Mouse (Mus musculus): ENCODE measurements at regions not wholly inside any gene's neighbourhood (a gene's known extent, or its start where the extent isn't known, plus 50 kb on each side); places are given as distances from the start of the nearest gene placed in this dataset.

GRCm38 (mm10) chr5:90690746-90691145 is 50.3 kb upstream of the Rassf6 start:
- H3K4me3 ChIP-seq (ENCODE audit: control insufficient read depth in 1 of 2, insufficient read depth in 1 of 2, low read depth in 2 of 2, low read length in 2 of 2), result no peak overlapping the region
- 0 out of 4 replicates have a peak, but pooled peaks cover 0 to 2% of the 10 kb centered on the region in 2 experiments for H3K4me1 ChIP-seq (ENCODE audit: control insufficient read depth in 1 of 2, insufficient read depth in 2 of 2, low read length in 2 of 2)
- DNase-seq (ENCODE audit: low read depth, low spot score), result no peak
- no peaks in the 10 kb centered on the region for H3K79me2 ChIP-seq (ENCODE audit: control insufficient read depth, insufficient read depth, low read length, poor library complexity)
- H3K9ac ChIP-seq (ENCODE audit: control insufficient read depth, low read depth, low read length, poor library complexity, severe bottlenecking), result no peak overlapping the region
- H3K36me3 ChIP-seq (ENCODE audit: control insufficient read depth in 1 of 2, insufficient read depth in 2 of 2, low read length in 2 of 2), result peaks cover 0 to 3% of the 10 kb centered on the region in 2 experiments; a peak in 2 of 4 replicates
- no peak for TF ChIP-seq JUND (IDR thresholded peaks at IDR 0.05; ENCODE audit: low read depth, low read length)
- no peak for TF ChIP-seq POLR2A (IDR thresholded peaks at IDR 0.05; ENCODE audit: control insufficient read depth in 1 of 2, insufficient read depth in 1 of 2, low read depth in 1 of 2, low read length in 2 of 2, poor library complexity in 1 of 2)
- TF ChIP-seq KAT2A (conservative IDR thresholded peaks at IDR 0.05; ENCODE audit: low read depth, low read length), result no peak
- TF ChIP-seq CTCF (IDR thresholded peaks at IDR 0.05 in 2 of 3, conservative IDR thresholded peaks at IDR 0.05 in 1 of 3; ENCODE audit: control insufficient read depth in 1 of 3, insufficient read depth in 1 of 3, low read depth in 2 of 3, low read length in 3 of 3, poor library complexity in 1 of 3, severe bottlenecking in 1 of 3), result no peak
- TF ChIP-seq HCFC1 (IDR thresholded peaks at IDR 0.05; ENCODE audit: low read depth, low read length), result no peak
- no peak for TF ChIP-seq ZC3H11A (IDR thresholded peaks at IDR 0.05; ENCODE audit: low read depth, low read length)
- TF ChIP-seq CHD1 (IDR thresholded peaks at IDR 0.05; ENCODE audit: low read depth, low read length), result no peak
- TF ChIP-seq SMC3 (IDR thresholded peaks at IDR 0.05; ENCODE audit: low read depth, low read length), result no peak
- TF ChIP-seq MYB (IDR thresholded peaks at IDR 0.05; ENCODE audit: low read depth, low read length), result no peak
- TF ChIP-seq USF2 (IDR thresholded peaks at IDR 0.05; ENCODE audit: borderline replicate concordance in 1 of 2, insufficient read depth in 1 of 2, low read depth in 1 of 2, low read length in 2 of 2), result no peak
- TF ChIP-seq ZNF384 (IDR thresholded peaks at IDR 0.05; ENCODE audit: low read depth, low read length), result no peak
- TF ChIP-seq POLR2AphosphoS2 (IDR thresholded peaks at IDR 0.05; ENCODE audit: low read length), result no peak
- TF ChIP-seq RAD21 (IDR thresholded peaks at IDR 0.05; ENCODE audit: low read depth, low read length), result no peak
- no peak for TF ChIP-seq TBP (IDR thresholded peaks at IDR 0.05; ENCODE audit: low read depth, low read length)
- no peak for TF ChIP-seq CHD2 (IDR thresholded peaks at IDR 0.05; ENCODE audit: low read length)
- no peak for TF ChIP-seq ZKSCAN1 (IDR thresholded peaks at IDR 0.05; ENCODE audit: low read depth, low read length)
- TF ChIP-seq MAX (IDR thresholded peaks at IDR 0.05; ENCODE audit: low read length), result no peak
- no peak overlapping the region for H3K27ac ChIP-seq (ENCODE audit: control insufficient read depth, low read depth, low read length)
- no peaks in the 10 kb centered on the region for H3K9me3 ChIP-seq (replicated peaks; ENCODE audit: insufficient read depth, low read length)
- no peaks in the 10 kb centered on the region; a peak in 1 of 4 replicates for H3K27me3 ChIP-seq (ENCODE audit: control insufficient read depth in 1 of 2, insufficient read depth in 2 of 2, low read length in 2 of 2)

Data from MEL (cell line).